Mouse (Mus musculus): ENCODE results near the gene Pdk4.

GRCm38 (mm10) chr6:5441221-5441620, 54.9 kb downstream of the Pdk4 start:
- TF ChIP-seq HCFC1 (IDR thresholded peaks at IDR 0.05; ENCODE audit: borderline replicate concordance, insufficient read depth, low read length) (no peak), ZC3H11A (IDR thresholded peaks at IDR 0.05; ENCODE audit: borderline replicate concordance, low read depth, low read length) (no peak), CHD2 (IDR thresholded peaks at IDR 0.05; ENCODE audit: low read depth, low read length) (no peak)
